Mouse (Mus musculus): ENCODE results near the gene Erbin. TPM values are rescaled to one million over a fixed set of nuclear protein-coding genes. Genes with fewer than 3 reads are reported as not detected.

Gene Erbin
- 9.3 and 12.9 TPM in 2 replicates for polyA plus RNA-seq (2012)

GRCm38 (mm10) chr13:103920261-103920932 lies at the start of gene Erbin:
TSS of gene Erbin (minus strand) at chr13:103920514.

GRCm38 (mm10) chr13:103774119-103774757 lies 146.1 kb downstream of the Erbin start, which contains the start of gene Srek1:
TSS of gene Srek1 (minus strand) at chr13:103774608.

Other genes with a start within 250 kb of the Erbin start
- 36.7 and 56.2 TPM in 2 replicates for gene Srek1, start 145.9 kb downstream of the Erbin start, polyA plus RNA-seq (2012)
- 13.3 and 15.0 TPM in 2 replicates for gene Nln, start 189.1 kb upstream of the Erbin start, polyA plus RNA-seq (2012)
- 0.17 TPM in 1 of 2 replicates, not detected in the other for gene Sgtb, start 189.2 kb upstream of the Erbin start, polyA plus RNA-seq (2012)